Mouse (Mus musculus) layer of hippocampus, adult 9-10 months (tissue): ENCODE data around the gene Hist1h4k.
"Not testable (repeated sequence)": the region's sequence is repeated elsewhere in the genome, so short reads cannot be mapped to it uniquely, and the experiment has no call there.

Experiments used
- DNase-seq: peaks from one replicate; pipeline ENCODE4 v3.0.0; 2022; ENCODE audit warnings: low spot score

Gene Hist1h4k

DNA sequence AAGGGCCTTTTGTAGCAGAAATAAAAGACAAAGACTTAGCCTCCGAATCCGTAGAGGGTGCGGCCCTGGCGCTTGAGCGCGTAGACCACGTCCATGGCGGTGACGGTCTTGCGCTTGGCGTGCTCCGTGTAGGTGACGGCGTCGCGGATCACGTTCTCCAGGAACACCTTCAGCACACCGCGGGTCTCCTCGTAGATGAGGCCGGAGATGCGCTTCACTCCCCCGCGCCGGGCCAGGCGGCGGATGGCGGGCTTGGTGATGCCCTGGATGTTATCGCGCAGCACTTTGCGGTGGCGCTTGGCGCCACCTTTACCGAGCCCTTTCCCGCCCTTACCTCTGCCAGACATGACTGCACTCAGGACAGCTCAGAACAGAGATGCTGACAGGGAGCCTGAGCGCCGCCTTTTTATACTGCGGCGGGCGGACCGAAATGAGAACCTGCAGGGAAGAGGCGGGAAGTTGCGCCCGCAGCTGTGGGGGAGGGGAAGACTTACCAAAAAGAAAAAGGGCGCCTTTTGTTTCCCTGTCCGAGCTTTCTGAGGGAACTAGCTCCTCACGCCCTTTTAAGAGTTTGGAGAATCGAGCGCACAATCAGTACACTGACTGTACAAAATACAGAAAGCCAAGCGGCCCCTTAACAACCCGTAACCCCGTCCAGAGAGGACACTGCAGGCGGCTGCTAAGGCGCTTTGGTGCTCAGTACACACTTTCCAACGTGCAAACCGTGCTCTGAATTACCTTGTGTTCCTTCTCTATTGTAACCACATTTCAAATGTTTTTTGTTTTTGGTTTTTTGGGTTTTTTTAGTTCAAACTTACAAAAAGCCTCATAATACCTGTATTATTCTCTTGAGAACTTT, at the start of gene Hist1h4k:
Gene Hist1h4k (minus strand): TSS at position 347 of the 859 bp plus-strand sequence.
- DNase-seq: peak; percentile 90

DNA sequence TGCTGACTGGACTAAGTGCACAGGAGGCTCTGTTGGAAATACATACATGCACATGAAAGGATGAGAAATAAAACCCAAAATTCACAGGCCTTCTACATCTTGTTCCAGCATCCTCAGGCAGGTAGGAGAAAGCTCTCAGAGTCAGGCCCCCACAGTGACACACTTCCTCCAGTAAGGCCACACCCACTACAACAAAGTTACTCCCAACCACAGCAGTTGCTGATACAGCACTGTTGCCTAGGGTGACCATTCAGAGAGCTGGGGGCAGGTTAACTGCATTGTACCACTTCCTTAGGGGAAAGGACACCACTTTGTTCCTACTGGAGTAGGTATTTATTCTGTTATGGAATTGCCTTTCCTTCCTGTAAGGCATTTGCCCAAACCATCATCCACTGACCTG, 46.9 kb upstream of the Hist1h4k start:
- not testable (repeated sequence) for DNase-seq

DNA sequence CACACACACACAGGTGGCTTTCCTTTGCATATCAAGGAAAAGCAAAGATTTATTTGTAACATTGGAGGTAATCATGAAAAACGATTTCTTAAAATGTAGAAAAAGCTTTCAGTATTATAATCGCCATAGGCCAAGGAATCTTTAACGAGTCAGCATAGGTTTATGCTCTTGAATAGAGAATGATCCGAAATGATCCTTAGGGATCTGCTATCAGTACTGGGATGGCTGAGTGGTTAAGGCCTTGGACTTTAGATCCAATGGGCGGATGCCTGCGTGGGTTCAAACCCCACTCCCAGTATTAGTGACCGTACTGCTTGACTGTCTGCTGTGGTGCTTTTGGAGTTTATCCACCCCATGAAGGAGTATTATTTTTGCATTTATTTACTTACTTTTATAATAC, 45.3 kb upstream of the Hist1h4k start:
- no peak for DNase-seq

DNA sequence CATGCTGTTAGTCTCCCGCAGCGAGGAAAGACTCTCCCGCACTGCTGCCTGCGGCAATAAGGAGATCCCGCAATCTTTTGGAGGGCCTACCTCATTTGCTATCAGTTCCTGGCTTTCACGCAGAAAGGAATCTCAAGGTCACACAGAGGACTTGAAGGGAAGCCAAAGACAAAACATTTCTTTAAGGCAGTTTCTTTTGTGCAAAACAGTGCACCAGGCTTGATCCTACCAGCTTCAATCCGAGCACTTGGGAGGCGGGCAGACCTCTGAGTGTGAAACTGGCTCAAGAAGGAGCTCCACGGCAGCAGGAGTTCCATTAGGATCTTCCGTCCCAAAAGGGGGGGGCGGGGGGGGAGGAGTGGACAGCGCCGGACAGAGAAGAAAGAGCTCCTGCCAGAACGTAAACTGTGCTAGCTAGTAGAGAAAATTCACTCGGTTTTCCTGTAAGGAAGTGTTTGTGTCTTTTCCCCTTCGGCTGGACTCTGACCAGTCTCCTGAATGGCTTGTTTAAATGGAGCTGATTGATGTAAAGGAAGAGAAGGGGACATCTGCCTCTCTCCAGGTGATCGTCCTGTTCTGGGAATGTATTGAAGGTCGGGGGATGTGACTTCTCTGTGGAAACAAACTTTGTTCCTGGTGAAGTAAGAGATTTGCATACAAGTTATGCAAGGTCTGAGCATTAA, 40.4 kb upstream of the Hist1h4k start:
- no peak for DNase-seq

DNA sequence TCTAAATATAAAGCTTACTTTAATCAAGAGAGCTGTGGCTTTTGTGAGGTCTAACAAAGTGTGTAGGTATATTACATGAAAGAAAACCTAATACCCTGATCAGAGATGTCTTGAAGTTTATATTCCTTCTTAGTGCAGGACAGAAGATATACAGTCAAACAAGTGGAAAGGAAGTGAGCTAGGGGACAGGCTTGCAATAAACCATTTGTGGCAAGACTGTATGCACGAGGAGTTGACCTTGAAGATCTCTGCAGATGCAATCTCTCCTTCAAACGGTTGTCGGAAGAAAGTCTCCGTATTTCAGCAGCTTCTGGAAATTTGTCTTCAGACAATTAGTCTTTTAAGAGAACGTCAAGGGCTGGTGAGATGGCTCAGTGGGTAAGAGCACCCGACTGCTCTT, 39.6 kb upstream of the Hist1h4k start:
- DNase-seq: no peak

DNA sequence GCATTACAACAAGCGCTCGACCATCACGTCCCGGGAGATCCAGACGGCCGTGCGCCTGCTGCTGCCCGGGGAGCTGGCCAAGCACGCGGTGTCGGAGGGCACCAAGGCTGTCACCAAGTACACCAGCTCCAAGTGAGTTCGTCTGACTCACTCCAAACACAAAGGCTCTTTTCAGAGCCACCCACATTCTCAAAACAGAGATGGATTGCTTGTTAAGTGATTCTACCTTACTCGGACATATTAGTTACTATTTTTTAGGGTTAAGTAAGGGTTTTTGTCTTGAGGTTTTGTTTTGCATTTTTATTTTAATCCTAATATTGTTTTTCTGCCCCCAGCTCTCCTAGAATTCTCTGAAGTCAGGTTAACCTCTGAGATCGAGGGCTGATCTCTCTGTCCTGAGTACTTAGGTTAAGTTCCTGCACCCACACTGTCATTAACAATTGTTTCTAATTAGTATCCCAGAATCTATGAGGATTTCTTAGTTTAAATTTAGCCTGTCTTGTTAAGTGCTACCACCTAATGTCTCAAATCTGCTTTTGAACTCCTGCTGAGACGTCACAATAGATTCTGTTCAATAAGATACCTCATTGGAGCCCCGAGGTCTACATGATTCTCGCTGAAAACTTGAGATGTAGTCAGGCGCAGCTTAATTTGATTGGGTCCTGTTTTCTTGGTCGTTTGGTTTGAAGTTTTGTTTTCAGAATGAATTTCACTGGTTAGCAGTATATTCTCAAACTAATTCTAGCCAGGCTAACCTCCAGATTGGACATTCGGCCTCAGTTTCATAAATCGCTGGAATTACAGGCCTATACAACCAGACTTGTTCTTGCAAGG, 37.7 kb upstream of the Hist1h4k start:
- DNase-seq: no peak

DNA sequence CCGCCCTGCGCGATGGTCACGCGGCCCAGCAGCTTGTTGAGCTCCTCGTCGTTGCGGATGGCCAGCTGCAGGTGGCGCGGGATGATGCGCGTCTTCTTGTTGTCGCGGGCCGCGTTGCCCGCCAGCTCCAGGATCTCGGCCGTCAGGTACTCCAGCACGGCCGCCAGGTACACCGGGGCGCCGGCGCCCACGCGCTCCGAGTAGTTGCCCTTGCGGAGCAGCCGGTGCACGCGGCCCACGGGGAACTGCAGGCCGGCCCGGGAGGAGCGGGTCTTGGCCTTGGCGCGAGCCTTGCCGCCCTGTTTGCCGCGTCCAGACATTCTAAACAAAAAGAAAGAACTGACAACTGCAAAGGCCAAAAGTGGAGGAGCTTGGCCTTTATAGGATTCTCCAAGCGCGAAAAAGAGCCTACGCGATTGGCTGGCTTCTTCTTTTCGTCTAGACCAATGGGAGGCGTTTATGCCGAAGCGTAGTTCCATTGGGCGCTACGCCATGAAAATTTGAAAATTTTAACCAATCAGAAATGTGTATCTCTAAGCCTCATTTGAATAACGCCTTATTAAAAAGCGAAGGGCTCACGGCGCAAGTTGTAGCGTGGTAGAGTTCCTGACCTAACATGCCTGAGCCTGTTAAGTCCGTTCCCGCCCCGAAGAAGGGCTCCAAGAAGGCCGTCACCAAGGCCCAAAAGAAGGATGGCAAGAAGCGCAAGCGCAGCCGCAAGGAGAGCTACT, 36.8 kb upstream of the Hist1h4k start, which contains the start of the genes Hist1h2an and Hist1h2bp:
Gene Hist1h2an (minus strand): TSS at position 320 of the 731 bp plus-strand sequence.
Gene Hist1h2bp (plus strand): TSS at position 563 of the 731 bp plus-strand sequence.
- DNase-seq: peak; percentile 98

DNA sequence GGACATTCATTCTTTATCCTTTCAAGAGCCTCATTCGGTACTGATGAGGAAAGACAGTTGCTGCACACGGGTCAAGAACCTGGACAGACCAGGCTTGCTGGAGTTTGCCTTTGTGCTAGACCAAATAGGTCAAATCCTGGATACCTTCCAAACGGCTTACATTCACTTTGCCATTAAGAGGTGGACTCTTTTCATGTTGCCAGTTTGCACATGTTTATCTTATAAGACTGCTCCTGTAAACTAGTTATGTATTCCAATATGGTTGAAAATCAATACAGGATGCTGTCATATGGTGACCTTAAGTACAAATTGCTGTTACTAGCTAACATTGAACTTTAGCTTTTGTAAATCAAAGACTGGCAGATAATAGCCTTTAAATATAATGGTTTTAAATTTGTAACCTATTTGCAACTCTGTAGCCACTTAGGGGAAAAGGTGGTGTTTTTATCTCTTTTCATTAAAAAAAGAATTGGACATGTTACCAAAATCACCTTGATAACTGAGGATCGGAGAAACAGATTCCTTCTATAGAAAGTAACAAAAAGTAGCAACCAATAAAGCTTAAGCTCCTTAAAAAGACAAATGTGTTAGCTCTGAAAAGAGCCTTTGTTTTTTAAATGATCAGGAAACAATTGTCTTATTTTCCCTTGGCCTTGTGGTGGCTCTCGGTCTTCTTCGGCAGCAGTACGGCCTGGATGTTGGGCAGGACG, 36.0 kb upstream of the Hist1h4k start:
- no peak for DNase-seq

DNA sequence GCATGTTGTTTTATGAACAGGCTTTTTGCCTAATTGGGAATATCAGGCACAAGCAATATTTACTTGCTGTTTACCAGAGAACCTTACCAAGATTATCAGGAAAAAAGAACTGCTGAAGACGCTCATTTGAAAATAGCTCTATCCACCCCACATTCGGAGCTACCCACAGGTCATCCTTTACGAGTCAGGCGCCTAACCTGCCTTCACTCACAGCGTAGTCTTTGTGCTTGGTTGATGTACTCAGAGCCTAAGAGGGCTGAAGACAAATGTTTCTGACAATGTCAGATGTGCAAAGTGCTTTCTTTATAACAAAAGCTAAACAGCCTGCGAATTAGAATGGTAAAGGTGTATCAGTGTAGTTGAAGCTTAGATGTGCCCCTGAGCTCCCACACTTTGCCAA, 34.0 kb upstream of the Hist1h4k start:
- DNase-seq: no peak

DNA sequence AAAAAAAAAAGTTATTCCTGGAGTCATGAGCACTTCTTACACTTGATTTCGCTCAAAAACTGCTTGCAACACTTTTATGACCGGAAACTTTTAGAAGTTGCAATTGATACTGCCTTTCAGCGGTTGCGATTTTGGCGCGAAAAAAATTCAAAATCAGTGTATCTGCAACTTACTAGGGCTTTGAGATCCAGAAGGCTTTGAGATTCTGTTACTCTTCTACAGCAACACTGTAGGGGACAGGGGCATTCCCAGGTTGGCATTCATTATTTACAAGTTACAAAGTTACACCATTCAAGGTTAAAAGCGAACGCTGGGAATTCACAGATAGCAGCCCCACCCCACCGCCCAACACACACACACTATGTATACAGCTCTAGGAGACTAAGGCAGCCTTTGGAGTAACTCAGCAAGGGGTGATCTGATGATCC, 33.4 kb upstream of the Hist1h4k start:
- DNase-seq: no peak

DNA sequence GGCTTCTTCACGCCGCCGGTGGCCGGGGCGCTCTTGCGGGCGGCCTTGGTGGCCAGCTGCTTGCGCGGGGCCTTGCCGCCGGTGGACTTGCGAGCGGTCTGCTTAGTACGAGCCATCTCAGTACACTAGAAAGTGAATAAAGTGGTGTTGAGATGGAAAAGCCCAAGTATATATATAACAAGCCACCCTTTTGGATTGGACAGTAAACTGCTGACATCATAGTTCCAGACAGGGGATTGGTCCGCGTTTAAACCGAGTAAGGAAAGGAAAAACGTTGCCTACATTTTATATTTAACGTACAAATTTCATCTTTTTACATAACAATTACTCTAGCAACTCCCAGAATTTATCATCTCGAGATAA, 32.9 kb upstream of the Hist1h4k start, which contains the start of gene Hist1h3i:
Gene Hist1h3i (minus strand): TSS at position 116 of the 363 bp plus-strand sequence.
- DNase-seq: peak; percentile 89

DNA sequence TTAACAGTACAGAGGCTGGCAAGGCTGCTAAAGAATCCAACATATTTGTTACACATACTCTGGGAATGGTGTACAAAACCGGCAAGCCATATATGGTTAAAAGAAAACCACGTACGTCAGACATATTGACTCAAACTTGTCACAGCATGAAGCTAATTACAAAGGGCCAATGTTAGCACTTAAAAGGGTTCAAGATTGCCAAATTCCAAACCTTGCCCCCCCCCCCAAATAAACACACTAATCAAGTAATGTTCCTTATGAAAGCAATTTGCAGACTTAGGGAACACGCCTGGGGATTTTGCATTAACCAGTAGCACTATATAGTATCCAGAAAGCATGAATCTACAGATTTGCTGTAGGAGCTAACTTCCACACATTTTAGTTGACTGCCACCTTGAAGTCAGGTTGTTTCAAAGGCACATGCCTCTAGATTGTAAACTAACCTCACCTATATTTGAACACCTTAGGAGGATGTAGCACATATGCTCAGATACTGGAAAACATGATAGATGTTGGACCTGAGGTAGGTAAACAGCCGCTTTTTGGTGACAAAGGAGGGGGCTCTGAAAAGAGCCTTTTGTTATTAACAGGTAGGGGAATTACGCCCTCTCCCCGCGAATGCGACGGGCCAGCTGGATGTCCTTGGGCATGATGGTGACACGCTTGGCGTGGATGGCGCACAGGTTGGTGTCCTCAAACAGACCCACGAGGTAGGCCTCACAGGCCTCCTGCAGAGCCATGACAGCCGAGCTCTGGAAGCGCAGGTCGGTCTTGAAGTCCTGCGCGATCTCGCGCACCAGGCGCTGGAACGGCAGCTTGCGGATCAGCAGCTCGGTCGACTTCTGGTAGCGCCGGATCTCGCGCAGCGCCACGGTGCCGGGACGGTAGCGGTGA, 32.3 kb upstream of the Hist1h4k start:
- not testable (repeated sequence) for DNase-seq

DNA sequence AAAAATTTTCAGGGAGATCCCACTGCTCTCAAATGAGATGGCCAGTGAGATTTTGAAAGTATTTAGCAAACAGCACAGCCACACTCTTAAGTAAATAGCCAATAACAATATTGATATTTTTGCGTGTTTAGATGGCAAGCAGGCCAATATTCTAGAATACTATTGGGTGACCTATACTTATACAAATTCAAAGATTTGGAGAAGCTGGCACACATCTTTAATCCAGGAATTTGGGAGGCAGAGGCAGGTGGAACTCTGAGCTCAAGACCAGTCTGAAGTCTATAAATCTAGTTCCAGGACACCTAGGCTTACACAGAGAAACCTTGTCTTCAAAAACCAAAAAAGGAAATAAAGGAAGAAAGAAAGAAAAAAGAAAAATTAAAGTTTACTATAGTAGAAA, 31.3 kb upstream of the Hist1h4k start:
- DNase-seq: no peak

DNA sequence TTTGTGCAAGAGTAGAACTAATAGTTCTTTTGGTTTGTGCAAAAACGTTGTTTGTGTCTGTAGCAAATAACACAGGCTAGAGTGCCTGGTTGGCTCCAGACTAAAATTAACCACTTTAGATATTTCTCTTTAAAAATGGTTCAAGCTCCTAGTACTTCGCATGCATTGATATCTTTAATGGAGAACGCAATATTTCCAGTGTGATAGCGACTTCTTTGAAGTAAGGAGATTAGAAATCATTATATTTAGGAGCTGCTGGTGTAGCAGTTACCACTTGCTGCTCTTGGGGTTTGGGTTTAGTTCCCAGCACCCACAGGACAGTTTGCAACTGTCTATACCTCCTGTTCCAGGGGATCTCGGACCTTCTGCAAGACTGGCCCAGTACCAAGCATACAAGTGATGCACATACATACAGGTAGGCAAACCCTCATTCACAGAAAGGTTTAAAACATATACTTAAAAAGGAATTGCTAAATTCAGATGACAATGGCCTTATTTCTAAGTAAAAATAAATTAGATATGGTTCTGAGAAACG, 30.8 kb upstream of the Hist1h4k start:
- no peak for DNase-seq

DNA sequence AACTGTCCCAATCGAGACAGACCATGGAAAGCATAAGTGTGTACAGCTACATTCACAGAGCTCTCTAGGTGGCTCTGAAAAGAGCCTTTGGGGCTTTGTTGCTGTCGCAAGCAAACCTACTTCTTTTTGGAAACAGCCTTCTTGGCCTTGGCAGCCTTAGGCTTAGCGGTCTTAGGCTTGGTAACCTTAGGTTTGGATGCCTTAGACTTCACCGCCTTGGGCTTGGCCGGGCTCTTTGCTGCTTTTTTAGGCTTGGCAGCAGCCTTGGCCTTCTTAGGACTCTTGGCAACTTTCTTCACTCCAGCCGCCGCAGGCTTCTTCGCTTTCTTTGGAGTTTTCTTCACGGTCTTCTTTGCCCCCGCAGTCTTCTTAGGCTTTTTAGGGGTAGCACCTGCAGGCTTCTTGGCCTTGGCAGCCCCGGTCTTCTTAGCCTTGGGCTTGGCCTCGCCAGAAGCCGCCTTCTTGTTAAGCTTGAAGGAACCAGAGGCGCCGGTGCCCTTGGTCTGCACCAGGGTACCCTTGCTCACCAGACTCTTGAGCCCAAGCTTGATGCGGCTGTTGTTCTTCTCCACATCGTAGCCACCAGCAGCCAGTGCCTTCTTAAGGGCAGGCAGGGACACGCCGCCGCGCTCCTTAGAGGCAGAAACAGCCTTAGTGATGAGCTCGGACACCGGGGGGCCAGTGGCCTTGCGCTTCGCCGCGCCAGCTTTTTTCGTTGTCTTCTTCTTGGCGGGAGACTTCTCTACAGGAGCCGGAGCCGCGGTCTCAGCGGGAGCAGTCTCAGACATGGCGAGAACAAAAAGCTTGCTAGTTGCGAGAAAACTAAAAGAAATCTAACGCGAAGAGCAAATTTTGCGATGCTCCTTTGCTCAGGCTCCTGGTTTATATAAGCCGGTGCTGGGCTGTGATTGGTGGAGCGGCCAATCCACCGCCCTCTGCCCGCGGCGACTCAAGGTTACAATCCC, 29.7 kb upstream of the Hist1h4k start, which contains the start of gene Hist1h1b:
Gene Hist1h1b (minus strand): TSS at position 859 of the 965 bp plus-strand sequence.
- no peak for DNase-seq

DNA sequence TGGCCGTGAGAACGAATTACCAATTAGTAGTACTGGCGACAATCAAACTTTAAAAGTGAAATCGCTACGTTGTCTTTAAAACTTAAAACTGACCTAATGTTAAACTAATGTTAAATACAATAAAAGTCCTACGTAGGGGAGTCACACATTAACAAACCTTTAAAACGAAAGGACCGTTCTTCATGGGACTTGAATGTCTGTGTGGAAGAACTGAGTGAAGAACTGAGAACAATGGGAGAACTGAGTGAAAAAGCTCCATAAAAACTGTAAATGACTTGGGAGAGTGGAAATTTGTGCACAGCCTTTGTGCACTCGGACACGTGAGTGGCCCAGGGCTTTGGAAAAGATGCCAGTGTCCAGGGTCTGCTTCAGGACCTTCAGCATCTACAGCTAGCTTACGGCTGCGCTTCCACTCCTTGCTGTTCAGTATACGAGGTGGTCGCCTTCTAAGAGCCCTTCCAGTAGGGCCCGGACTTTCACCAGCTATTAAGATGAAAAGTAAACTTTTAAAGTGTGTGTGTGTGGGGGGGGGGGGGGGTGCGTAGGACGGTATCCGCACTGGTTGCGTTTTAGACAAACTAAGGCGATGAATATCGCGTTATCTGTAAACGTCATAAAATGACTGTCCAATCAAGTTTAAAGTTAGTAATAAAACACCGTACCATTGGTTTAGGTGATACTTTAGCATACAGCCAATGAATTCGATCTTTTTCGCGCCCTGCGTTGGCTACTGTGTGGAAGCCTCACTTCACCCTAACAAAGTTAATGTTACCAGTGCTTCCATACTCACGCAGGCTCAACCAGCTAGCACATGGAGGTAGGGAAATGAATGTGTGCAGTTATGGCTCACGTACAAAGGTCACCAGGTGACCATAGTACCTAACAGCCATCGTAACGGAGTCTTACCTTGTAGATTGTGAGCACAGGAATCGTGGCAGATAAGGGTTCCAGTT, 28.8 kb upstream of the Hist1h4k start:
- peak; percentile 74 for DNase-seq

DNA sequence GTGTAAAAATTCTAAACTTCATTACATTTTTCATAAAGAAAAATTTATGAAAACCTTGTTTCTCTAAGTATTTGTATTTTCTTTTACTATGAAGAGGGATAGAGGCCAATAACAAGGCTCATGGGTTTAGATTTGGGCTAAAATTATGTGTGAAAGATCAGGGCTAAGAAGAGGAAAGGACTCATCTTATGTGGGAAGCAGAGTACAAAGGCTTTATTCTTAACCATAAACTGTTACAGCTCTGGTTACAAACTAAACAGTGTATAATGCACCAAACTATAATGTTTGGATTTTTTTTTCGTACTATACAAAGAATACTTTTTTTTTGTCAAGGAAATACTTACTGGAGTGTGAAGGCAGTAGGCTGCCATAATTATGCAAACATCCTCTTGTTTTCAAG, 5.4 kb upstream of the Hist1h4k start:
- no peak for DNase-seq
